Mouse (Mus musculus) heart, embryonic 11.5 days (tissue): ENCODE measurements around the gene Rrp15. TPM values are rescaled to one million over a fixed set of nuclear protein-coding genes. Genes with fewer than 3 reads are reported as not detected.

Source experiments
- ATAC-seq: fragments of 200-750 bp; cut with Nextera tagmentation; replicated peaks from 2 replicates; pipeline ENCODE4 v1.8.0; 2017; ENCODE audit warnings: moderate library complexity; ENCODE audit not compliant: insufficient number of reproducible peaks, low FRiP score, low TSS enrichment
- H3K27ac ChIP-seq: fragments of 300-500 bp; sonication (generic); 2 replicates; pipeline ENCODE4 v1.5.1; 2014; ENCODE audit warnings: mild to moderate bottlenecking, low read depth, low read length
- H3K27me3 ChIP-seq: fragments of 300-500 bp; sonication (generic); 2 replicates; pipeline ENCODE4 v1.6.1; 2014; ENCODE audit warnings: mild to moderate bottlenecking, low read length, mixed read lengths; ENCODE audit not compliant: control insufficient read depth, insufficient read depth
- H3K36me3 ChIP-seq: fragments of 300-500 bp; sonication (generic); 2 replicates; pipeline ENCODE4 v1.6.1; 2014; ENCODE audit warnings: mild to moderate bottlenecking, low read length, moderate library complexity, mixed read lengths; ENCODE audit not compliant: control insufficient read depth, insufficient read depth
- H3K4me1 ChIP-seq: fragments of 300-500 bp; sonication (generic); 2 replicates; pipeline ENCODE4 v1.6.1; 2014; ENCODE audit warnings: low read length; ENCODE audit not compliant: control insufficient read depth, insufficient read depth
- H3K4me2 ChIP-seq: fragments of 300-500 bp; sonication (generic); 2 replicates; pipeline ENCODE4 v1.6.1; 2014; ENCODE audit warnings: mild to moderate bottlenecking, moderate library complexity
- H3K4me3 ChIP-seq: fragments of 300-500 bp; sonication (generic); 2 replicates; pipeline ENCODE4 v1.5.1; 2014; ENCODE audit warnings: low read depth, low read length
- H3K9ac ChIP-seq: fragments of 300-500 bp; sonication (generic); 2 replicates; pipeline ENCODE4 v1.6.1; 2014; ENCODE audit warnings: mild to moderate bottlenecking, low read depth, low read length, moderate library complexity
- H3K9me3 ChIP-seq: fragments of 300-500 bp; sonication (generic); replicated peaks from 2 replicates; pipeline ENCODE4 v1.6.1; 2016; ENCODE audit warnings: low read length; ENCODE audit not compliant: control insufficient read depth
- WGBS: fragments of 180-500 bp; shearing (Covaris S2); extraction: QIAGEN DNeasy Blood & Tissue Kit; methylation state at CpG from one replicate; pipeline ENCODE4 v1.1.7; 2014; ENCODE audit not compliant: insufficient replicate concordance; 5-methylcytosine and 5-hydroxymethylcytosine counted together
- polyA plus RNA-seq: library from polyadenylated mRNA; unstranded; fragments of >200 nt; fragmentation: Nextera tagmentation; extraction: Ambion mirVana; gene quantifications from 2 replicates; pipeline ENCODE4 v1.2.1, GENCODE M21; 2014

Gene Rrp15
- polyA plus RNA-seq, 1 experiment from 2014 or later = 49.5 TPM

- no peak overlapping the region for H3K27ac ChIP-seq
- no peak overlapping the region for H3K4me3 ChIP-seq
- peaks cover 14% of the 10 kb centered on the region for H3K4me1 ChIP-seq
- 78% methylated on average over 3 of the region's 3 CpGs for WGBS
- no peaks in the 10 kb centered on the region for H3K9me3 ChIP-seq
- ATAC-seq = no peak
- no peak overlapping the region for H3K4me2 ChIP-seq
- no peaks in the 10 kb centered on the region for H3K27me3 ChIP-seq
- no peak overlapping the region for H3K9ac ChIP-seq
- H3K36me3 ChIP-seq = no peaks in the 10 kb centered on the region
Measured at GRCm38 (mm10) chr1:186674621-186675020, 74.5 kb downstream of the Rrp15 start.

GRCm38 (mm10) chr1:186673166-186673565 lies 76.0 kb downstream of the Rrp15 start:
- ATAC-seq = no peak
- WGBS = 80% methylated on average over 4 of the region's 4 CpGs
- no peak overlapping the region for H3K27ac ChIP-seq
- H3K4me1 ChIP-seq = peaks cover 12% of the 10 kb centered on the region; the same call in 1 of the 2 replicates
- H3K4me3 ChIP-seq = no peak overlapping the region
- no peaks in the 10 kb centered on the region for H3K27me3 ChIP-seq
- no peaks in the 10 kb centered on the region for H3K36me3 ChIP-seq
- no peaks in the 10 kb centered on the region for H3K9me3 ChIP-seq
- H3K4me2 ChIP-seq = no peak overlapping the region
- no peak overlapping the region for H3K9ac ChIP-seq

Other genes with a start within 250 kb of the Rrp15 start
- 56.5 and 61.4 TPM in 2 replicates for gene Tgfb2, start 43.4 kb downstream of the Rrp15 start, polyA plus RNA-seq
- gene D1Pas1, start 218.1 kb upstream of the Rrp15 start, polyA plus RNA-seq = 0.21 and 0.58 TPM in 2 replicates